In genomic region chr7:90476313-90477245, GRCm38 (mm10) we compare ENCODE assay signal across 8 mouse cellular contexts. TPM values are rescaled to one million over a fixed set of nuclear protein-coding genes. Genes with fewer than 3 reads are reported as not detected.
DNase-seq lines count a peak whose midpoint lies in the region; ATAC-seq lines count a peak whose summit lies in the region.

Dlg2 (plus strand) TSS chr7:90476672.

- peak within 1 kb of the TSS; percentile 94 for H3K4me2 ChIP-seq in kidney, embryonic 15.5 days
- H3K4me2 ChIP-seq in intestine, embryonic 14.5 days (ENCODE audit: low read length) = peak within 1 kb of the TSS; percentile 94
- H3K4me2 ChIP-seq in liver, embryonic 16.5 days (ENCODE audit: low read depth, low read length) = peak within 1 kb of the TSS; percentile 97

- H3K9me3 ChIP-seq in kidney, embryonic 15.5 days (replicated peaks) = no peaks in the 10 kb centered on the region
- no peaks in the 10 kb centered on the region for H3K9me3 ChIP-seq in erythroblast, embryonic 14.5 days (ENCODE audit: control insufficient read depth, low read length)
- H3K9me3 ChIP-seq in intestine, embryonic 14.5 days (ENCODE audit: control insufficient read depth, low read length) = no peaks in the 10 kb centered on the region
- no peaks in the 10 kb centered on the region for H3K9me3 ChIP-seq in liver, embryonic 16.5 days (replicated peaks; ENCODE audit: control insufficient read depth, low read length)

- ATAC-seq in kidney, embryonic 15.5 days (replicated peaks; ENCODE audit: low FRiP score) = no peak; the same call in 1 of the 2 replicates
- ATAC-seq in activated CD4-positive, CD25-positive, alpha-beta regulatory T cell, adult 4 months = peak; percentile 8
- no peak; the same call in 1 of the 2 replicates for ATAC-seq in intestine, embryonic 14.5 days (replicated peaks; ENCODE audit: low FRiP score, low TSS enrichment, low read depth)
- ATAC-seq in liver, embryonic 16.5 days (ENCODE audit: low read depth) = no peak

- peak within 1 kb of the TSS; percentile 70 for H3K4me3 ChIP-seq in kidney, embryonic 15.5 days (replicated peaks)
- peak within 1 kb of the TSS; percentile 93 for H3K4me3 ChIP-seq in erythroblast, embryonic 14.5 days (replicated peaks)
- H3K4me3 ChIP-seq in intestine, embryonic 14.5 days (ENCODE audit: low read depth, low read length) = peak within 1 kb of the TSS; percentile 83
- peak within 1 kb of the TSS; percentile 80 for H3K4me3 ChIP-seq in liver, embryonic 16.5 days (ENCODE audit: low read depth, low read length)

- WGBS in kidney, embryonic 15.5 days = under 1% methylated on average over 32 of the region's 32 CpGs
- WGBS in intestine, embryonic 14.5 days = under 1% methylated on average over 32 of the region's 32 CpGs
- under 1% methylated on average over 32 of the region's 32 CpGs for WGBS in liver, embryonic 16.5 days (ENCODE audit: insufficient replicate concordance)

- peaks cover 10% of the 10 kb centered on the region for H3K27me3 ChIP-seq in kidney, embryonic 15.5 days
- H3K27me3 ChIP-seq in erythroblast, embryonic 14.5 days (ENCODE audit: control insufficient read depth) = peaks cover 44% of the 10 kb centered on the region
- peaks cover 11% of the 10 kb centered on the region; the same call in 1 of the 2 replicates for H3K27me3 ChIP-seq in intestine, embryonic 14.5 days (replicated peaks; ENCODE audit: control insufficient read depth, insufficient read depth, low read length)
- H3K27me3 ChIP-seq in liver, embryonic 16.5 days (ENCODE audit: control insufficient read depth, insufficient read depth, low read depth, low read length) = peaks cover 6% of the 10 kb centered on the region

- H3K4me1 ChIP-seq in kidney, embryonic 15.5 days = peaks cover 12% of the 10 kb centered on the region
- peaks cover 24% of the 10 kb centered on the region for H3K4me1 ChIP-seq in erythroblast, embryonic 14.5 days (ENCODE audit: control insufficient read depth)
- H3K4me1 ChIP-seq in intestine, embryonic 14.5 days (replicated peaks; ENCODE audit: control insufficient read depth, insufficient read depth, low read length) = peaks cover 9% of the 10 kb centered on the region; the same call in 1 of the 2 replicates
- H3K4me1 ChIP-seq in liver, embryonic 16.5 days (ENCODE audit: control insufficient read depth, low read depth, low read length) = peaks cover 11% of the 10 kb centered on the region

- no peak for DNase-seq in kidney, postnatal 14 days
- no peak for DNase-seq in intestine, embryonic 14.5 days (ENCODE audit: low spot score)
- peak; percentile 47 for DNase-seq in retina, postnatal 7 days (ENCODE audit: low read depth, low spot score)
- DNase-seq in spleen, postnatal 36 days (ENCODE audit: low spot score in 2 of 2) = no peak

- H3K27ac ChIP-seq in kidney, embryonic 15.5 days = peak within 1 kb of the TSS; percentile 66
- H3K27ac ChIP-seq in intestine, embryonic 14.5 days (ENCODE audit: low read depth) = peak within 1 kb of the TSS; percentile 54; the same call in 1 of the 2 replicates
- peak within 1 kb of the TSS; percentile 76 for H3K27ac ChIP-seq in liver, embryonic 16.5 days (ENCODE audit: low read length)

- peak within 1 kb of the TSS; percentile 64 for H3K9ac ChIP-seq in kidney, embryonic 15.5 days
- peak within 1 kb of the TSS; percentile 69 for H3K9ac ChIP-seq in intestine, embryonic 14.5 days (ENCODE audit: low read length)
- peak within 1 kb of the TSS; percentile 82 for H3K9ac ChIP-seq in liver, embryonic 16.5 days (ENCODE audit: low read depth, low read length)

- peaks cover 4% of the 10 kb centered on the region; the same call in 1 of the 2 replicates for H3K36me3 ChIP-seq in kidney, embryonic 15.5 days
- peaks cover 4% of the 10 kb centered on the region; the same call in 1 of the 2 replicates for H3K36me3 ChIP-seq in erythroblast, embryonic 14.5 days (ENCODE audit: control insufficient read depth)
- no peaks in the 10 kb centered on the region for H3K36me3 ChIP-seq in intestine, embryonic 14.5 days (ENCODE audit: control insufficient read depth, insufficient read depth, low read length)
- no peaks in the 10 kb centered on the region for H3K36me3 ChIP-seq in liver, embryonic 16.5 days (ENCODE audit: control insufficient read depth, insufficient read depth)

RNA-seq across cellular contexts. Expression of gene Dlg2, which starts in this region (rescaled TPM):
- 0.87 and 1.4 TPM in 2 replicates for polyA plus RNA-seq in kidney, embryonic 15.5 days (2015; fragmentation: Nextera tagmentation; extraction: Ambion mirVana)
- polyA plus RNA-seq in activated CD4-positive, CD25-positive, alpha-beta regulatory T cell, adult 4 months (2017; shearing (Covaris generic)) = 1 to 10 TPM in 1 of 2 experiments, not detected in 1; 1.5 TPM
- 0.02 TPM in 1 of 2 replicates, not detected in the other for polyA plus RNA-seq in erythroblast, embryonic 14.5 days (2012)
- polyA plus RNA-seq in intestine, embryonic 14.5 days (2014; fragmentation: Nextera tagmentation; extraction: Ambion mirVana) = 6.3 and 9.1 TPM in 2 replicates
- 0.35 and 0.51 TPM in 2 replicates for polyA plus RNA-seq in liver, embryonic 16.5 days (2015; fragmentation: Nextera tagmentation; extraction: Ambion mirVana)
